Mouse (Mus musculus) gastrocnemius, postnatal 25 days (tissue): Measurements from ENCODE around the gene Sprn. TPM values are rescaled to one million over a fixed set of nuclear protein-coding genes. Genes with fewer than 3 reads are reported as not detected.

Source experiments
- DNase-seq: peaks from one replicate; pipeline ENCODE4 v3.0.0; 2022
- long read RNA-seq, 2 experiments: library from polyadenylated mRNA; stranded (forward); transcript quantifications; one replicate each; pipeline ENCODE4 v2.0.0; 2021
- total RNA-seq, 2 experiments: library from RNA; stranded (reverse); gene quantifications; 1 replicate in 1 of 2; 2 replicates in 1 of 2; pipeline ENCODE4 v1.2.3; 2021

Gene Sprn
- under 1 TPM; 0.20 to 0.21 TPM for total RNA-seq
- long read RNA-seq, experiment 1 = 0 reads
- long read RNA-seq, experiment 2 = 0 reads

DNA sequence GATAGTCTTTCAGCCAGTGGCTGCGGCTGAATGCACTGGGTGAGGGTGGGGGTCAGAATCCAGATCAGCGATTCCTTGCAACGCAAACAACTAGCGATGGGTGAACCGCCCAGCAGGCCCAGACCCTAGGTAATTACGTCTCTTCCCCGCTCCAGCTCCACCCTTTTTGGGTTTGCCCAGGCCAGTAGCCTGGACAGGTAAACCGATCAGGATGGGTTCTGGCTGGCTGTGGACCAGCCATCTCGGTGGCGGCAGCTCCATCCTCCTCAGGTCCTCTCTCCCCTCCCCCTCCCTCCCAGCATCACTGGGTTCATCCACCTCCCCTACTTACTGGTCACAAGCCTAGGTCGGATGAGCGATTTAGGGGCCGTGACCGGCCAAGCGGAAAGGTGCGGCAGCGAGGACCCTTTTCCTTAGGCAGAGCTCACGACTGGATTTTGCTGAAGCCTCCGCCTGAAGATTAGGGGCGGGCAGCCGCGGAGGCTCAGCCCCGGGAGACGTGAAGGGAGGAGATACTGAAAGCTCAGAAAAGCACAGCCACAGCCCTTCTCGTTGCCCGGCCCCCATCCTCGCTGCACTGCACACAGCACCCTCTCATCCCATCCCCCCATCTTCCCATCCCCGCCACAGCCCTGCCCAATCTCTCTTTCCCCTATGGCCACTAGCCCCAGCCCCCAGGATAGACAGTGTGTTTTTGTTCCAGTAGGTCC is at the start of gene Sprn:
Gene Sprn, minus strand, starts transcription at position 660 of the 710 bp plus-strand sequence.
- DNase-seq = no peak

DNA sequence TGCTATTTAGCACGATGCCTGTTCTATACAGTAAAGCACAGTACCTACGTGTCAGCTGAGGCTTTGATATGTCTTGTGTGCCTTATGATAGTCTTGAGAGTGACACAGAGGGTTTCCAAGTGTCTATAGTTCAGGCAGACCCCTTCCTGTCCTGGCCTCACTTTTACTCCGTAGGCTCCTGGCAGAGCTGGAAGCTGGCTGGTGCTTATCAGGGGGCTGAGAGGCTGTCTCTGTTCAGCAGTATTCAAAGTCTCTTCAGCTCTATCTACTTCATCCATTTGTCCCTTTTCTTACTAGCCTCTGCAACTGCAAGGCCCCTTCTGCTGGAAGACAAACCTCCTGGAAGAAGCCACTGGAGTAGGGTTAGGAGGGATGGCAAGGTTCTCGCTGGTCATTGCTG is 46.4 kb upstream of the Sprn start:
- no peak for DNase-seq

DNA sequence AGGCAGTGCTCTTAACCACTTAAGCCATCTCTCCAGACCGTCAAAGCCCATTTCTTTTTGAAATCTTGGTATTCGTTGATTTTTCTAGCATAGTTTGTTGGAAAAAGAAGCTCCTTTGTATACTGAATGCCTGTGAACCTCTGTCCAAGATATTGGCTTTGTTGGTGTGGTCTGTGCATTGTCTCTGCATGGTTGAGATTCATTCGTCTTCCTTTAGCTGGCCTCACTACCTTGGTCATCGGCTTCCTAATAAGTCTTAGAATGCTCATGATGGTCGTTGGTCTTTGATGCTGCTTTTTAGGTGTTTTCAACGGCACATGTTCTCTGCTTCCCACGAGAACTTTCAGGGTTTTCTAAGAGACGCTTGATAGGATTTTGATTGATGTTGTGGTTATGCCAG is 41.3 kb upstream of the Sprn start:
- no peak for DNase-seq

DNA sequence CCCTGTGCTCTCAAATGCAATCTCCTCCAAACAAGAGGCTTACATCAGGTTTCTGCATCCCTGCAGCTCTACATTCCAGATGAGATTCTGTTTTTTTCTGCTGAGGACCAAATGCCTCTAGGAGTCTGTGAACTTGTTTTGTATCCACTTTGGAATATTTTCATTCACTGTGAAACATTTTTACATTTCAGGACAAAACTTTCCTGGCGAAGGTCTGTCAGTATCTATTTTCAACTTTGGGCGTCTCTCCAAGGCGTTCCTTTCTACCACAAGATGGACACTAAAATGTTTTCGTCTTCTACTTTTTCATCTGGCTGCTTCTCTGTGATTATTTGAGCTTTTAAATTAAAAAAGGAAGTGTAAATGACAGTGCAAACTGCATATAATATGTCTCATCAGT is 39.4 kb upstream of the Sprn start:
- DNase-seq = no peak

DNA sequence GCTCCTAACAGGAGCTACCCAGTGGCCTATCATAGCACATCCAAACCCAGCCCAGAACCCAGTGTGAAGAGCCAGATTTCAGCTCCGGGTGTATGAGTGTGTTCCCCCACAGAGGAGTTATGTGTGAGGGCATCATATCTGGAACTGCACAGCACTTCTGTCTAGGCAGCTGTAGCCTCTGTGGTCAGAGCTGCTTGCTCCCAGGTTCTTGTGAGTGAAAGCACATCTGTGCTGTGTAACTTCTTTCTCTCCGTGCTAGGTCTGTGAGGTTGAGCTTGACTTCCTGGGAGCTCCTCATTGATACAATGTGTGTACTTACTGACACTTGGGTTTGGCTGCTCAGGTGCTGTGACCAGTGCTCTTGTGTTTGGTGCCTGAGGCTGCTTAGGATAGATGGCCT is 38.2 kb upstream of the Sprn start:
- DNase-seq = no peak

DNA sequence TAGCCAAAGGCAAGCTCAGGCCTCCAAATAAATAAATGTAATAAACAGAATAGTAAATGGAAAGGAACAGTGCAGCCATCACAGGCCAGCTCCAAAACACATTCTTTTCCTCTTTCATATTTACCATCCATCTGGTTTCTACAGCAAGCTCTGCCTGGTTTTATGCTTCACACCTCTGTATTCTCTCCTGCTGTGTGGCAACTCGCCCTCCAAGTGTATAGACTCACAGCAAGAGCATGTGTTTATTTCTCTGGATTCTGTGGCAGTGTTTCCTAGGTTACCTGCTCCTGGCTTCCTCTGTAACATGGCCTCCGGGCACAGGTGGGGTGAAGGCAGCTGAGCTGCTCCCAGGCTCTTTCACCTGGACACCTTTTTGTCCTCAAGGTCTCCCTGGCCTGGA is 37.8 kb upstream of the Sprn start:
- no peak for DNase-seq

DNA sequence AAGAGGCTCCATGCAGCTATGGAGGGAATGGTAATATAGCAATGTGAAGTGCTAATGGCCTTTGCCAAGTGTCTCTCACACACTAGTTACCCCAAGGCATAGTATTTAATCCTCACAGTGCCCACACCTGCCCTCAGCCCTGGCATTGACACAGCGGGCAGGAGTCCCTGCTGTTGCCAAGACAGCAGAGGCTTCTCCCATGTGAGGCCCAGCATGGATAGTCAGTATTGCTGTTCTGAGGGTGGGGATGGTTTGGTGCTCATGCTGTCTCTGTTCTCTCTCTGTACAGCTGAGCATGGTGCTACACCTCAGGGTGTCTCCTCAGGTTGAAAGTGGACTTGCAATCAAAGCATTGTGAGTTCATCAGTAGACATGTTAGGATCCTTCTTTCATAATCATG is 35.8 kb upstream of the Sprn start:
- DNase-seq = no peak

DNA sequence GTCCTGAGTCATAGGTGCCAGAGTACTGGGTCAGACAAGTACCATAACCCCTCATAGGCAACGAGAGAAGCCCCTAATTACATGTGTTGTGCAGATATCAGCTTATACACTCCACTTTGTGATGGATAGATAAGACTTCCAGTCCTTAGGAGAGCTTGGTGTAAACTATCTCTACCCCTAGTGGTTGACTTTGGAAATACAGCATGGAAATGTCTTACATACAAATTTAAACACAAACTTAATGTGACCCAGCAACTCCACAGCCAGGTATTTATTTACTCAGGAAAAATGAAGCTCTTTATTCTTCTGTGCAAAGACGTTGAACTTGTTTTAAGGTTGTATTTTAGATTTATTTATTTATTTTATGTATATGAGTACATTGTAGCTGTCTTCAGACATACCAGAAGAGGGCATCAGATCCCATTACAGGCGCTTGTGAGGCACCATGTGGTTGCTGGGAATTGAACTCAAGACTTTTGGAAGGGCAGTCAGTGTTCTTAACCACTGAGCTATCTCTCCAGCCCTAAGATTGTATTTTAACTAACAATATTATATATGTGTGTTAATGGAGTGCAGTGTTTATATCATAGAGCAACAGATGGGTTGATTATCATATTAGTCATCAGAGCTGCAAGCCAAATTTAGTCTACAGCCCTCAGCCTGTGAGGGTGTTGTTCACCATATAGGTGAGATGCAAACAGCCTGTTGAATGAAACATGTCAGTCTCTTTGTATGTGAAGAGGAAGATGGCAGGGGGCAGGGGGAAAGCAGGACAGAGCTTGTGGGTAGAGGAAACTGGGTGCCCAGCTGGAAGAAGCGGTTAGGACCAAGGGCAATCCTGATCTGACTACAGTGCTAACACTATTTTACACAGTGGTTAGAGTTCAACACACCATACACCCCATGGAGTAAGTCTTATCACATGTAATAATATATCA is 34.0 kb upstream of the Sprn start:
- DNase-seq = no peak

DNA sequence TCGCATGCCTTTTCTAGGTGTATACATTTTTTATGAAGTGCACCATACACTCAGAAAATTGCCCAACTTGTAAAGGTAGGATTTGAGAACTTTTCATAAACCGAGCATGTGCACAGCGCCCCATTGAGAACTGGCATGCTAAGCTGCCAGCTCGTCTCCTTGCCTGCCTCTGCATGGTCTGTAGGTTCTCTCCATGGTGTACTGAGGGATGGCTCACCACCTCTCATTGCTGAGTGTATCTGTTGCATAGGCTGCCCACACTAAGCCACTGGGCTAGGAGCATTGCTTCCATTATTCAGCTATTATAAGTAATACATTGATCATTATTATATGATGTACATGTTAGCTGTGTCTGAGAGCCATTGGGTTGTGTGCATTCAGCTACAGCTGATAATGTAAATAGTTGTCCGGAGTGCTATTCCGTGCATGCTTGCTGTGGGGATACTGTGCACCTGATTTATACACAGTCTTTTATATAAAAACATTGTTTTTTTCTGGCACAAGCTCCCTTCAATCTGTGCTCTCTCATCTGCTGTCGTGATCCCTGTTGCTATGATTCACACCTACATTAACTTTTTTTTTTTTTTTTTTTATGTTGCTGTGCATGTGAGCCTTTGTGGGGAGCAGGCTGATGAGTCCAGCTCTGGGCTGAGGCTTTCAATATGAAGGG is 33.2 kb upstream of the Sprn start:
- no peak for DNase-seq

DNA sequence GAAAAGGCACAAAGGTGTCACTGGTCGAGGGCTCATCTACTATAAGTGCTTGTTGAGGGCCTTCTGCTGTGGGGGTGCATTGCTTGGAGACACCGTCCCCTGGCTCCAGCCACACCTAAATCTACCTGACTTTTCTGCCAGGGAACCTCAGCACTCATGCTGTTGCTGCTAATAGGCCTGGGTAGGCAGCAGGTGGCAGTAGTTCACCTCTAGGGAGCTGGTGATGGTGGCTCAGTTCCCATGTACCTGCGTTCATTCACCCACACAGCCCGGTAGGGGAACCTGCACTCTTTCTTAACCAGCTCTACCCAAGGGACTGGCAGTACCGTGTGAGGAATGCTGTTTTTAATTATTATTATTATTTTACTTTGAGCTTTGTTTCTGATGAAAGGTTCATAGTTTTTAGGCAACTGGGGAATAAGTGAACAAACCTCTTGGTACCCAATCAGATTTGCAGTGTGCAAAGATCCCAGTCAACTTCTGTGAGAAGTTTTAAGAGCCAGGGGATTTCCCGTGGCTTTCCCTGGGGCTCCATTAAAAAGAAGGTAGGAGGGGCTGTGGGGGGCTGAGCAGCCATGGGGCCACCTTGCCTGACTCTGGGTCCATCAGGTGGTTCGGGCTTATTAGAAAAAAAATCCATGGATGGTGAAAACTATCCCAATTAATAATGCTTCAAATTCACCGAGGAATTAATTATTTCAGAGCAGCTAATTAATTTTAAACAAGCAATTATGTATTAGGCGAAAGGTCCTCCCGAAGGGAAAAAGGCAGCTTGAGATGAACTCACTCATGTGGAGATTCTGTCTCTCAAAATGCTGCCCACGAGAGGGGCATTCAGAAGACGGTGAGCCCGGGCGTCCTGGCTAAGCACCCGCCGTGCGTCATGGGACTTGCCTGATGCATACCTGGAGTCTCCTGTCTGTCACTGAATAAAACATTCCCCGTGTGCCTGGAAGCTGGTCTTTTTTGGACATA is 32.3 kb upstream of the Sprn start:
- no peak for DNase-seq

DNA sequence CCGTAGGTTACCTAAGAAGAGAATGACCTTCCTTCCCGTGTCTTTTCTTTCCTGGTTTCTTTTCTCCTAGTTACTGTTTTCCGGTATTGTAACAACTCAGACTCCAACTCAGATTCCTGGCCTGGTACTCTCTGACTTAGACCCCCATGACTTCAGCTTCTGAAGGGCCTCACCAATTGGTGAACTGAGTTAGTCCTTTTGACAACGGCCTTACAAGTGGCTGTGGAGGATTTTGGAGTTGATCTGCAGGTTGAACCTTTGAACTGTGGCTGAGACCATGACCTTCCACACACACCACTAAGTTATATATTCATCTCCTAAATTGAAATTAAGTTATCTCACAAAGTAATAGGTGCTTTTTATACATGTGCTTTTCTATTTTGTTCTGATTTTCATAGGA is 29.5 kb upstream of the Sprn start:
- DNase-seq = no peak

DNA sequence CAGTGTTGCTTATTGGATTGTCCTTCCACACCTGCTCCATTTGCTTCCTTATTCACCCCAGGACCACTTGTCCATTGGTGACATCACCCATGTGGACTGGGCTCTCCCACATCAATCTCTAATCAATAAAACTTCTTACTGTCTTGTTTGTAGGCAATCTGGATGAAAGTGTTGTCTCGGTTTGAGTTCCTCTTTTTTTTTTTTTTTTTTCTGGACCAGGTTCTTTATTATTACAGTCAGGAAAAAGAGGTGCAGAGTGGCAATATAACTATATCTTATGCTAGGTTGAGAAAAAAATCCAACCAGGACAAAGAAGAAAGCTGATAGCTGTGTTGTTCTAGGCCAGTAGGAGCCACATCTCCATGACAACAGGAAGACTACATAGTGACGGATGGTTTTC is 26.0 kb upstream of the Sprn start:
- no peak for DNase-seq

DNA sequence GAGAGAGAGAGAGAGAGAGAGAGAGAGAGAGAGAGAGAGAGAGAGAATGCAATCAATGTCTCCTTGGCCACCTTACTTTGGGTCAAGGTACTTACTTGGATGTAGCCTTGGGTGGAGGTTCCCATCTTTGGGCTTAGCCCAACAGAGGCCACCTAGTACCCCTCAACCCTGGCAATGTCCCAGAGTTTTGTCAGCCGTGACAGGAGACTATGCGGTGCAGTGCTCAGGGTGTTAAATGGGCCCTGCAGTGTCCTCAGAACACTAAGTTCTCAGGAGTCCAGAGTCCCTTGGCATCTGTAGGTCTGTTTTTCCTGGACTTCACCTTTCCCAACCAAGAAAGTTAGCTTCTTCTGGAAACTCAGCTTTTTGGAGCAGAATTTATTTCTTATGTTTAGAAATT is 24.5 kb upstream of the Sprn start:
- no peak for DNase-seq

DNA sequence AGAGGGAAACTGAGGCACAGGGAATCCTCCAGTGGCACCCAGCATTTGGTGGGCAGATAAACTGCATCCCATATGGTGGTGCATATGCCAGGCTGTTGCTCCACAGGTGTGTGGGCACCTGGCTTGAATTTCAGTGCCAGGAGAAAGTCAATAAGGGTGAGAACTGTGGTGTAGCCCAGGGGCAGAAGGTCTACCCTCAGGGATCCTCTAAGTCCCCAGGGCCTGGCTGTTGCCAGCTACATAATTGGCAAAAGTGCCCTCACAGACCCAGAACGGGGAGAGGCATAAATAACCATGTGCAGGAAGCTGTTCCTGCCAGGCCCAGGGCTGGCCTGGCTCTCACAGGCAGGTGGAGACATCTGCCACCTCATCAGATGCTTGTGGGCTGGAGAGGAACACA is 18.3 kb upstream of the Sprn start, which contains the start of gene Olfr523:
Gene Olfr523, plus strand, starts transcription at position 282 of the 400 bp plus-strand sequence.
- no peak for DNase-seq

DNA sequence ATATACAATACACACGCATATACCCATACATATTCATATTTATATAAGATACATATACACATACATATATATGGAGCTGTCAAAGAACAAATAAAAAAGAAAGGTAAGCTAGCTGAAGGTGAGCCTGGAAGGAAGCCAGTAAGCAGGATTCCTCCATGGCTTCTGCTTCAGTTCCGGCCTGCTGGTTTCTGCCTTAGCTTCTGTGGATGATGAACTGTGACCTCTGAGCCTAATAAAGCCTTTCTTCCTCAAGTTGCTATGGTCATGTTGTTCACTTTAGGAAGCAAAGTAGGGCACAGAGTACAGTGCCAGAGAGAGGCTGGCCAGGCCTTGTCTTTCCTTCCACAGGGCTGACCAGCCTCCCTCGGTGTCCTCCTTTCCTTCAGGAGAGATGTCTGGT is 16.2 kb upstream of the Sprn start:
- no peak for DNase-seq

DNA sequence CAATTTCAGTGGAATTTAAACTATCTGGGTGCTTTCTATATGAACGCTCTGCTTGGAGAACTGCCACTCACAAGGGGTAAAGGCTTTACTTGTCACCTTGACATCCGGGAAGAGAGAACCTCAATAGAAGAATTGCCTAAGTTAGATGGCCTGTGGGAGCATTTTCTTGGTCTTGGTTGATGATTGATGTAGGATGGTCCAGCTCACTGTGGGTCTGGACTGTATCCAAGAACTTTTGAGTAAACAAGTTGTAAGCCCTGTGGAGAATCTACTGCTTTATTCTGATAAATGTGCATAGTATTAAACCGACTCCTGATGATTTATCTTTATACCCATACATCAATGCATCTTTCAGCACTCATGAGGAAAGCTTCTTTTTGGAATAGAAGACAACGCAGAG is 14.7 kb upstream of the Sprn start:
- no peak for DNase-seq

DNA sequence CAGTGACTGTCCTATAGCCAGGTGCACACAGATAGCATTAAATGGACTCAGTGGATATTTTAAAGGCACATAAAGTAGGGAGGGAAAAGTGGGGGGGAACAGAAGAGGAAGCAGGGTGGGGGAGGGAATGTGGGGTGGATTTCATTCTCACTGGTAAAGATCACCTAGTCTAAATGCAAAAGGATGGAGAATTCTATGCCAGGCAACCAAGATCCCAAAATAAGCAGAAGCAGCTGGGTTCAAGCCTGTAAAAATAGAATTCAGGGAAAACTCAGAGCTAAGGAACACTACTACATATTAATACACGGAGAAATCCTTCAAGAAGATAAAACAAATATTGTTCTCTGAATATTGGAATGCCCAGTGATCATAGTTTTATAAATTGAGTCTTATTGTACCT is 13.3 kb upstream of the Sprn start:
- no peak for DNase-seq

DNA sequence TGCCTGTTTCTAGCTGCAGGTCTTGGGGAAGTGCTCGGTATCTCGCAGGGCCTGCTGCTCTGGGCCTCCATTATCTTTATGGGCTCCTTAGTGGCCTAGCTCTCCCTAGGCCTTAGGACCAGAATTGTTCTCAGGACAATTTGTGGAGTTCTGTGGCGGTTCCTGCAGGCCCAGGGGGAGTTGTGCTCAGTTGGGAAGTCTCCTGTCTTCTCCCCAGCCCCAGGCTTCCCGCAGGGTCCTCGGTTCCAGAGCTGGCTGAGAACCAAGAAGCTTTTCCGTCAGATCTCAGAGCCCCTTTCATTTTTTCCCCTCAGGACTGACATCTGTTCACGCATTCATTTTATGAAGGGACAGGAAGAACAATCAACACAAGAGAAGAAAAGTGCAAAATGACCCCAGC is 10.0 kb upstream of the Sprn start, which contains the start of gene Olfr522:
Gene Olfr522, minus strand, starts transcription at position 101 of the 400 bp plus-strand sequence.
- DNase-seq = no peak

DNA sequence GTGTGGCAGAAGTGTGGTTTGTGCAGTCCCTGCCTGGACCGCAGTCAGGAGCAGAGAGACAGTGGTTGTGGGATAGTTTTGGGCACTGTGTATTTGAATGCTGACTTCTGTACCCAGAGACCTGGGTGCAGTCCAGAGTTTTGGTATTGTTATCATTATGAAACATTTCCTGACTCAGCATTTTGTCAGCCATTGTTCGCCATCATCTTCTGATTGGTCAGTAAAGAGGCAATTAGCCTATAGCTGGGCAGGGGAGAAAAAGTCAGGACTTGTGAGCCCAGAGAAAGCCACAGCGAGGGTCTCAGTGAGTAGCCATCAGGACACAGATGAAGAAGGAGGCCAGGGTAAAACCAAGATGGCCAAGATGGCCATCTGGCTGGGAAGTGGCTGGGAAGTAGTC is 5.7 kb upstream of the Sprn start:
- no peak for DNase-seq

DNA sequence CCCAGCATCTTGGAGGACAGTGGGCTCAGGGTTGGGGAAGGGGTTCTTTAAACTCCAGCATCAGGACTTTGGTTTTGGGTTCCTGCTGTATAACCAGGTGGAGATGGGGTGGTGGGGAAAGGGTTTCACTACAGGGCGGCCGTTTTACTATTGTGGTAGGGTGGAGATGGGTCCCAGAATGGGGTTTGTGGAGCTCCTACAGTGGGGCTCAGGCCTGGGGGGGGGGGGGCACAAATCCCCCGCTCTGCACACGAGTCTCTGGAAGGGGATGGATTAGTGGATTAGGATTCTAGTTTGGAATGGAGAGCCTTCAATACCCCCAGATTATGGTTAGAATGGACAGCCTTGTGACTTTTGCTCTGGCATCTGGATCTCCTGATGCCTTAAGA is 854 bp downstream of the Sprn start:
- no peak for DNase-seq

DNA sequence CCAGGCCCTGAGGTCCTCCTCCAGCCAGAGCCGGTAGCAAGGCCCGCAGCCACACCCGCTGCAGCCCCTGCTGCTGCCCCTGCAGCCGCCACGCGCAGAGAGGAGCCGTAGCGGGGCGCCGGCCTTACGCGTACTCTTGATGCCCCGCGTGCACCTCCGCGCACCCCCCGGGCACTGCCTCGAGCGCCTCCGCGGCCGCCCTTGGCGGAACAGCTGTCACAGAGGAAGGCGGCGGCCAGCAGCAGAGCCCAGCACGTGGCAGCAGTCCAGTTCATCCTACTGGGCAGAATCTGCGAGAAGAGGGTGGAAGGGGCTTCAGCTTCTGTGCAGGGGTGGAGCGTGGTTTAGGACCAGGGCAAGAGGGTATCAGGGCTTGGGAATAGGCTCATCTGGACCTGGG is 1.3 kb downstream of the Sprn start:
- no peak for DNase-seq

DNA sequence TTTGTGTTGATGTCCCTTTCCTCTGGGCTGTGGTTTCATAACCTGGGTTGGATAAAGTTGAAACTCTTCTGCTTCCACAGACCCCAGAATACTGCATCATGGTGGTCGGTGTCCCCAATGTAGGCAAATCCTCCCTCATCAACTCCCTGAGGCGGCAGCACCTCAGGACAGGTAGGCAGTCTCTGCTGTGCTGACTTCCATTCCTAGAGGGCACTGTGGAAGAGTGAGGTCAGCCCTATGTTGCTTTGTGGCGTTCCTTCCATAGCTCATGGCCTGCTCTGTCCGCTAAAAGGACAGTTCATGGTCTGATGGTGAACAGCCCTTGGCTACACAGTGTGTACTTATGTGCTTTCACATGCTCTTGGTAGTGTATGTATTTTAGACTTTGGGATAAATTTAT is 10.1 kb downstream of the Sprn start:
- DNase-seq = no peak
